Comparison of ENCODE assay signal across 12 mouse cellular contexts in the genomic region with DNA sequence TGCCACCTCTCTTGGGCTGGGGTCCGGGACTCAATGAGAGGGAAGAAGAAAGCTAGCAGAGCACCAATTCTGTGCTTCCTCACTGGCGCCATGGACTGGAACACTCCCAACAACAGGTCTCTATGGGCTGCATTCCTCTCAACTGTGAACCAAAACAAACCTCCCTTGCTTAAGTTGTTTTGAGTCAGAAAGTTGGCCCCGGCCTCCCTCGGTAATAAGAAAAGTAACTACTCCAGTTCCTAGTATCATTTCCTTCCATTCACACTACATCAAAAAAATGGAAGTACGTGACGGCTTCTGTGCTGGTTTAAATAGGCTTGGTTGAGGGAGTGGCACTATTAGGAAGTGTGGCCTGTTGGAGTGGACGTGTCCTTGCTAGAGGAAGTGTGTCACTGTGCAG. TPM values are rescaled to one million over a fixed set of nuclear protein-coding genes. Genes with fewer than 3 reads are reported as not detected.
A peak's percentile ranks its signal among the peaks of the same experiment; 100 is the strongest.
DNase-seq lines count a peak whose midpoint lies in the region; ATAC-seq lines count a peak whose summit lies in the region.
"Had no signal": no experiment of that assay in that cellular context is flagged by ENCODE, and none has a peak within 500 bp of the region (broad histone marks: within the 10 kb centered on the region; RNA-seq: fewer than 3 reads in every experiment).

No protein-coding gene starts in this region.

- H3K27me3 ChIP-seq in kidney, embryonic 15.5 days = no peaks in the 10 kb centered on the region
- H3K27me3 ChIP-seq: limb, embryonic 13.5 days; neural tube, embryonic 13.5 days had no signal

- H3K4me3 ChIP-seq in kidney, embryonic 15.5 days (replicated peaks) = no peak overlapping the region
- H3K4me3 ChIP-seq: limb, embryonic 13.5 days; neural tube, embryonic 13.5 days had no signal

- 80% methylated on average over 7 of the region's 7 CpGs for WGBS in kidney, embryonic 15.5 days

- no peak overlapping the region for H3K27ac ChIP-seq in kidney, embryonic 15.5 days
- H3K27ac ChIP-seq: limb, embryonic 13.5 days; neural tube, embryonic 13.5 days had no signal

- H3K4me1 ChIP-seq in kidney, embryonic 15.5 days = peaks cover 13% of the 10 kb centered on the region

- no peaks in the 10 kb centered on the region for H3K9me3 ChIP-seq in kidney, embryonic 15.5 days (replicated peaks)
- H3K9me3 ChIP-seq: limb, embryonic 13.5 days; neural tube, embryonic 13.5 days had no signal

- peaks cover 6% of the 10 kb centered on the region; the same call in 1 of the 2 replicates for H3K36me3 ChIP-seq in kidney, embryonic 15.5 days
- H3K36me3 ChIP-seq: neural tube, embryonic 13.5 days had no signal

- H3K9ac ChIP-seq in kidney, embryonic 15.5 days = no peak overlapping the region
- H3K9ac ChIP-seq: limb, embryonic 13.5 days; neural tube, embryonic 13.5 days had no signal

- no peak for ATAC-seq in kidney, embryonic 15.5 days (replicated peaks; ENCODE audit: low FRiP score)
- peak; percentile 18 for ATAC-seq in granulocyte monocyte progenitor cell, adult 5-6 weeks (replicated peaks; ENCODE audit: poor library complexity, severe bottlenecking)
- ATAC-seq in cerebellum, adult (ENCODE audit: insufficient number of reproducible peaks, low FRiP score, low TSS enrichment) = no peak

- DNase-seq in kidney, adult 11 months = peak; percentile 47
- peak; percentile 35 to 45 for DNase-seq in kidney, adult 8-10 months
- peak; percentile 17 to 28 for DNase-seq in lung, postnatal 4 days
- DNase-seq in left cerebral cortex, adult 18-20 months (ENCODE audit: low spot score in 2 of 2) = no peak
- DNase-seq: cerebellum, postnatal 14 days; thymus, postnatal 36 days had no signal

- H3K4me2 ChIP-seq in kidney, embryonic 15.5 days = no peak overlapping the region
- H3K4me2 ChIP-seq: limb, embryonic 13.5 days; midbrain, embryonic 11.5 days; neural tube, embryonic 13.5 days had no signal

RNA-seq across cellular contexts. Expression of gene Wdr37, which starts 5.1 kb away (rescaled TPM):
- 19.3 and 20.8 TPM in 2 replicates for polyA plus RNA-seq in kidney, embryonic 15.5 days (2015; fragmentation: Nextera tagmentation; extraction: Ambion mirVana)
- total RNA-seq in granulocyte monocyte progenitor cell, adult 5-6 weeks (2014; fragmentation: Nextera tagmentation) = 23.9 and 28.5 TPM in 2 replicates
- 18.9 and 20.7 TPM in 2 replicates for total RNA-seq in granulocyte monocyte progenitor cell, adult 5-6 weeks (2017)
- total RNA-seq in left cerebral cortex, adult 18-20 months (2021) = 100 to 1,000 TPM in 1 of 2 experiments, 10 to 100 TPM in 1; 96.8 to 100 TPM

RNA-seq across cellular contexts. Expression of gene Idi1, which starts 18.7 kb away (rescaled TPM):
- polyA plus RNA-seq in kidney, embryonic 15.5 days (2015; fragmentation: Nextera tagmentation; extraction: Ambion mirVana) = 67.8 and 73.0 TPM in 2 replicates
- 25.0 and 26.1 TPM in 2 replicates for total RNA-seq in granulocyte monocyte progenitor cell, adult 5-6 weeks (2014; fragmentation: Nextera tagmentation)
- total RNA-seq in granulocyte monocyte progenitor cell, adult 5-6 weeks (2017) = 19.6 and 31.5 TPM in 2 replicates
- total RNA-seq in left cerebral cortex, adult 18-20 months (2021) = 10 to 100 TPM; 35.6 to 44.1 TPM

Comparison
In these comparisons a context has a peak if more than half of its experiments do, and no peak if none do; other contexts are left out.
1. DNase-seq: peak in kidney, adult 11 months (single experiment), kidney, adult 8-10 months (2 of 2) and lung, postnatal 4 days (2 of 2); none in left cerebral cortex, adult 18-20 months (0 of 2).